Mouse (Mus musculus) liver, embryonic 12.5 days (tissue): ENCODE data around the gene N4bp1. TPM values are rescaled to one million over a fixed set of nuclear protein-coding genes. Genes with fewer than 3 reads are reported as not detected.
A peak's percentile ranks its signal among the peaks of the same experiment; 100 is the strongest.

ENCODE experiments used
- ATAC-seq: fragments of 200-750 bp; cut with Nextera tagmentation; 2 replicates; pipeline ENCODE4 v1.8.0; 2017; ENCODE audit warnings: moderate number of reproducible peaks, mild to moderate bottlenecking, moderate library complexity
- H3K27ac ChIP-seq: fragments of 300-500 bp; sonication (generic); 2 replicates; pipeline ENCODE4 v1.5.1; 2016; ENCODE audit warnings: mild to moderate bottlenecking
- H3K27me3 ChIP-seq: fragments of 300-500 bp; sonication (generic); replicated peaks from 2 replicates; pipeline ENCODE4 v1.6.1; 2016; ENCODE audit warnings: mild to moderate bottlenecking, moderate library complexity
- H3K36me3 ChIP-seq: fragments of 300-500 bp; sonication (generic); 2 replicates; pipeline ENCODE4 v1.6.1; 2016; ENCODE audit warnings: mild to moderate bottlenecking, moderate library complexity
- H3K4me1 ChIP-seq: fragments of 300-500 bp; sonication (generic); 2 replicates; pipeline ENCODE4 v1.6.1; 2016
- H3K4me2 ChIP-seq: fragments of 300-500 bp; sonication (generic); 2 replicates; pipeline ENCODE4 v1.6.1; 2016; ENCODE audit warnings: mild to moderate bottlenecking, moderate library complexity
- H3K4me3 ChIP-seq: fragments of 300-500 bp; sonication (generic); 2 replicates; pipeline ENCODE4 v1.5.1; 2016; ENCODE audit warnings: mild to moderate bottlenecking, moderate library complexity
- H3K9ac ChIP-seq: fragments of 300-500 bp; sonication (generic); 2 replicates; pipeline ENCODE4 v1.6.1; 2016; ENCODE audit warnings: mild to moderate bottlenecking, moderate library complexity
- H3K9me3 ChIP-seq: fragments of 300-500 bp; sonication (generic); replicated peaks from 2 replicates; pipeline ENCODE4 v1.6.1; 2016; ENCODE audit warnings: mild to moderate bottlenecking, moderate library complexity
- WGBS: fragments of 180-500 bp; shearing (Covaris S2); methylation state at CpG from one replicate; pipeline ENCODE4 v1.1.7; 2016; ENCODE audit not compliant: insufficient replicate concordance; 5-methylcytosine and 5-hydroxymethylcytosine counted together
- polyA plus RNA-seq: library from polyadenylated mRNA; unstranded; fragments of >200 nt; fragmentation: Nextera tagmentation; extraction: Ambion mirVana; gene quantifications from 2 replicates; pipeline ENCODE4 v1.2.1, GENCODE M21; 2016

Gene N4bp1
- polyA plus RNA-seq, 1 experiment from 2014 or later: 5.1 TPM

GRCm38 (mm10) chr8:86894194-86894761 lies 9.2 kb upstream of the N4bp1 start:
- Histone ChIP-seq H3K4me1 (peaks cover 15% of the 10 kb centered on the region), H3K36me3 (no peaks in the 10 kb centered on the region), H3K4me3 (no peak overlapping the region), H3K9me3 (no peaks in the 10 kb centered on the region), H3K4me2 (no peak overlapping the region), H3K27me3 (no peaks in the 10 kb centered on the region), H3K27ac (no peak overlapping the region), H3K9ac (no peak overlapping the region)
- no peak for ATAC-seq
- 71% methylated on average over 6 of the region's 6 CpGs for WGBS

- H3K4me2 ChIP-seq: no peak overlapping the region
- no peak overlapping the region for H3K9ac ChIP-seq
- 71% methylated on average over 4 of the region's 4 CpGs for WGBS
- no peaks in the 10 kb centered on the region for H3K27me3 ChIP-seq
- ATAC-seq: no peak
- no peak overlapping the region for H3K27ac ChIP-seq
- peaks cover 15% of the 10 kb centered on the region for H3K4me1 ChIP-seq
- H3K36me3 ChIP-seq: no peaks in the 10 kb centered on the region
- no peak overlapping the region for H3K4me3 ChIP-seq
- no peaks in the 10 kb centered on the region for H3K9me3 ChIP-seq
Measured at GRCm38 (mm10) chr8:86893554-86893953, 8.5 kb upstream of the N4bp1 start.

- ATAC-seq: no peak
- no peak overlapping the region for H3K9ac ChIP-seq
- H3K9me3 ChIP-seq: no peaks in the 10 kb centered on the region
- WGBS: 19% methylated on average over 1 of the region's 1 CpGs
- H3K4me1 ChIP-seq: peaks cover 10% of the 10 kb centered on the region
- H3K27ac ChIP-seq: no peak overlapping the region
- H3K27me3 ChIP-seq: no peaks in the 10 kb centered on the region
- no peaks in the 10 kb centered on the region for H3K36me3 ChIP-seq
- H3K4me2 ChIP-seq: no peak overlapping the region
- no peak overlapping the region for H3K4me3 ChIP-seq
Measured at GRCm38 (mm10) chr8:86891533-86891932, 6.5 kb upstream of the N4bp1 start.

GRCm38 (mm10) chr8:86888058-86888939 lies 3.2 kb upstream of the N4bp1 start:
- Histone ChIP-seq H3K27me3 (no peaks in the 10 kb centered on the region), H3K27ac (peak overlapping the region; percentile 33; the same call in 1 of the 2 replicates), H3K4me2 (no peak overlapping the region), H3K9ac (no peak overlapping the region), H3K4me3 (no peak overlapping the region), H3K4me1 (peaks cover 17% of the 10 kb centered on the region), H3K36me3 (no peaks in the 10 kb centered on the region), H3K9me3 (no peaks in the 10 kb centered on the region)
- no peak for ATAC-seq
- WGBS: 19% methylated on average over 11 of the region's 11 CpGs

GRCm38 (mm10) chr8:86884067-86884466 lies 991 bp downstream of the N4bp1 start:
- H3K9ac ChIP-seq: peak overlapping the region; percentile 84
- peak overlapping the region; percentile 87 for H3K4me3 ChIP-seq
- H3K27me3 ChIP-seq: no peaks in the 10 kb centered on the region
- ATAC-seq: no peak
- peaks cover 6% of the 10 kb centered on the region for H3K36me3 ChIP-seq
- peak overlapping the region; percentile 86 for H3K4me2 ChIP-seq
- peaks cover 51% of the 10 kb centered on the region for H3K4me1 ChIP-seq
- H3K9me3 ChIP-seq: no peaks in the 10 kb centered on the region
- H3K27ac ChIP-seq: peak overlapping the region; percentile 89; the same call in 1 of the 2 replicates
- WGBS: 1% methylated on average over 16 of the region's 16 CpGs

- Histone ChIP-seq H3K4me3 (peak overlapping the region; percentile 87), H3K4me1 (peaks cover 53% of the 10 kb centered on the region), H3K27ac (no peak overlapping the region), H3K9ac (0 out of 2 replicates have a peak overlapping the region, but pooled peaks have one; percentile 2), H3K36me3 (peaks cover 10% of the 10 kb centered on the region), H3K9me3 (no peaks in the 10 kb centered on the region), H3K27me3 (no peaks in the 10 kb centered on the region), H3K4me2 (peak overlapping the region; percentile 86)
- 64% methylated on average over 11 of the region's 11 CpGs for WGBS
- ATAC-seq: no peak
Measured at GRCm38 (mm10) chr8:86882568-86883478, 2.2 kb downstream of the N4bp1 start.

- H3K4me1 ChIP-seq: peaks cover 55% of the 10 kb centered on the region
- no peaks in the 10 kb centered on the region for H3K27me3 ChIP-seq
- 63% methylated on average over 9 of the region's 9 CpGs for WGBS
- no peak overlapping the region for H3K9ac ChIP-seq
- no peaks in the 10 kb centered on the region for H3K9me3 ChIP-seq
- peaks cover 10% of the 10 kb centered on the region for H3K36me3 ChIP-seq
- peak overlapping the region; percentile 30 for H3K4me2 ChIP-seq
- H3K4me3 ChIP-seq: no peak overlapping the region
- peak overlapping the region; percentile 40; the same call in 1 of the 2 replicates for H3K27ac ChIP-seq
- no peak for ATAC-seq
Measured at GRCm38 (mm10) chr8:86881951-86882350, 3.1 kb downstream of the N4bp1 start.

GRCm38 (mm10) chr8:86881068-86881609 lies 3.9 kb downstream of the N4bp1 start:
- no peaks in the 10 kb centered on the region for H3K27me3 ChIP-seq
- H3K9me3 ChIP-seq: no peaks in the 10 kb centered on the region
- 0 out of 2 replicates have a peak overlapping the region, but pooled peaks have one; percentile 14 for H3K27ac ChIP-seq
- ATAC-seq: no peak
- peak overlapping the region; percentile 30 for H3K4me2 ChIP-seq
- peaks cover 63% of the 10 kb centered on the region for H3K4me1 ChIP-seq
- peaks cover 10% of the 10 kb centered on the region for H3K36me3 ChIP-seq
- no peak overlapping the region for H3K4me3 ChIP-seq
- 52% methylated on average over 11 of the region's 11 CpGs for WGBS
- H3K9ac ChIP-seq: no peak overlapping the region

GRCm38 (mm10) chr8:86876831-86877230 lies 8.2 kb downstream of the N4bp1 start:
- Histone ChIP-seq H3K4me1 (peaks cover 75% of the 10 kb centered on the region), H3K4me3 (no peak overlapping the region), H3K36me3 (peaks cover 10% of the 10 kb centered on the region), H3K9me3 (no peaks in the 10 kb centered on the region), H3K27ac (no peak overlapping the region), H3K27me3 (no peaks in the 10 kb centered on the region), H3K4me2 (no peak overlapping the region), H3K9ac (no peak overlapping the region)
- WGBS: 73% methylated on average over 2 of the region's 2 CpGs
- no peak for ATAC-seq

- Histone ChIP-seq H3K9ac (no peak overlapping the region), H3K27ac (peak overlapping the region; percentile 22), H3K4me2 (peak overlapping the region; percentile 20), H3K4me1 (peaks cover 73% of the 10 kb centered on the region), H3K9me3 (no peaks in the 10 kb centered on the region), H3K36me3 (peaks cover 3% of the 10 kb centered on the region; the same call in 1 of the 2 replicates), H3K27me3 (no peaks in the 10 kb centered on the region), H3K4me3 (no peak overlapping the region)
- 33% methylated on average over 2 of the region's 2 CpGs for WGBS
- ATAC-seq: peak; percentile 85
Measured at GRCm38 (mm10) chr8:86874055-86874454, 11.0 kb downstream of the N4bp1 start.

GRCm38 (mm10) chr8:86873151-86873550 lies 11.9 kb downstream of the N4bp1 start:
- Histone ChIP-seq H3K4me2 (no peak overlapping the region), H3K27ac (no peak overlapping the region)
- WGBS: 60% methylated on average over 2 of the region's 2 CpGs

More at GRCm38 (mm10) chr8:86873151-86873550, 11.9 kb downstream of the N4bp1 start:
- Histone ChIP-seq H3K4me3 (no peak overlapping the region), H3K9ac (no peak overlapping the region), H3K27me3 (no peaks in the 10 kb centered on the region), H3K9me3 (no peaks in the 10 kb centered on the region), H3K4me1 (peaks cover 66% of the 10 kb centered on the region), H3K36me3 (no peaks in the 10 kb centered on the region)
- no peak for ATAC-seq
